Mouse (Mus musculus): Measurements from ENCODE around the gene Vopp1.

GRCm38 (mm10) chr6:57693116-57693515 lies 131.8 kb downstream of the Vopp1 start:
- TF ChIP-seq CTCF (conservative IDR thresholded peaks at IDR 0.05; ENCODE audit: low read length) = no peak
- TF ChIP-seq NANOG (IDR thresholded peaks at IDR 0.05; ENCODE audit: borderline replicate concordance, low read length) = no peak
- TF ChIP-seq POU5F1 (IDR thresholded peaks at IDR 0.05; ENCODE audit: borderline replicate concordance, low read length) = no peak

Data from E14TG2a.4 (cell line).